Mouse (Mus musculus) telencephalon, adult 2 months (tissue): ENCODE measurements at regions not wholly inside any gene's neighbourhood (a gene's known extent, or its start where the extent isn't known, plus 50 kb on each side); places are given as distances from the start of the nearest gene placed in this dataset.
A peak's percentile ranks its signal among the peaks of the same experiment; 100 is the strongest.
"Not testable (repeated sequence)": the region's sequence is repeated elsewhere in the genome, so short reads cannot be mapped to it uniquely, and the experiment has no call there.

Experiments
- DNase-seq: peaks from one replicate; pipeline ENCODE4 v3.0.0-alpha.2; 2011; ENCODE audit warnings: low read depth, low spot score

GRCm38 (mm10) chr2:67107274-67107673, 306.3 kb upstream of the Gm21830 start:
- DNase-seq: peak; percentile 8

GRCm38 (mm10) chr2:67089418-67089817, 304.7 kb upstream of the Scn7a start:
- DNase-seq: not testable (repeated sequence)

DNA sequence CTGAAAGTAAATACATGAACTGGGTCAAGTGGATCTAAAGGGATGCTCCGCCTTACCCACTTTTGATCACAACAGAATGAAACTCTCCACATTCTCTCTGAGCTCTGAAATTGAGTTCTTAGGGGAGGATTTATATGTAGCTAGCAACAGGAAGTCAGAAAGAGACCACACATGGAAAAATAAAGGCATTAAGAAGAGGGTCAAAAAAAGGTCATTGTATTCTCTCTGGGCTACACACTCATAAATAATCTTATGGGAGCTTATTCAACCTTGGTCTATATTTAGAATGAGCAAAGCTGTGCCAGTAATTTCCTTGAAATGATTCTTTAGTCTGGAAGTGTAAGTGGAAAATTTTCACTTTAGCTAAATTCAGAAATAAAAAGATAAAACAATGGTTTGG, 284.2 kb upstream of the Scn7a start:
- DNase-seq: no peak
